ENCODE assay signal across 8 mouse cellular contexts in genomic region chr11:5098035-5098735, GRCm38 (mm10). TPM values are rescaled to one million over a fixed set of nuclear protein-coding genes. Genes with fewer than 3 reads are reported as not detected.
A peak's percentile ranks its signal among the peaks of the same experiment; 100 is the strongest.
DNase-seq lines count a peak whose midpoint lies in the region; ATAC-seq lines count a peak whose summit lies in the region.

No protein-coding gene starts in this region.

- peak overlapping the region; percentile 99 for H3K9ac ChIP-seq in heart, embryonic 12.5 days
- peak overlapping the region; percentile 100 for H3K9ac ChIP-seq in kidney, embryonic 16.5 days (replicated peaks; ENCODE audit: low read length)
- H3K9ac ChIP-seq in liver, embryonic 15.5 days = peak overlapping the region; percentile 98
- H3K9ac ChIP-seq in neural tube, embryonic 15.5 days (replicated peaks) = peak overlapping the region; percentile 93

- peak overlapping the region; percentile 94 for H3K4me3 ChIP-seq in heart, embryonic 12.5 days
- peak overlapping the region; percentile 100 for H3K4me3 ChIP-seq in kidney, embryonic 16.5 days (ENCODE audit: low read length)
- H3K4me3 ChIP-seq in liver, embryonic 15.5 days (replicated peaks) = peak overlapping the region; percentile 97
- H3K4me3 ChIP-seq in neural tube, embryonic 15.5 days (replicated peaks) = peak overlapping the region; percentile 97

- WGBS in heart, embryonic 12.5 days = under 1% methylated on average over 44 of the region's 44 CpGs
- WGBS in kidney, embryonic 16.5 days = under 1% methylated on average over 43 of the region's 44 CpGs
- WGBS in liver, embryonic 15.5 days (ENCODE audit: insufficient replicate concordance) = under 1% methylated on average over 44 of the region's 44 CpGs
- WGBS in neural tube, embryonic 15.5 days = under 1% methylated on average over 43 of the region's 44 CpGs

- DNase-seq in 416B (ENCODE audit: low read depth) (peak; percentile 67), NIH3T3 (ENCODE audit: low read depth) (peak; percentile 57)
- DNase-seq in embryo, embryonic 10 days (ENCODE audit: low spot score) = peak; percentile 33
- peak; percentile 52 for DNase-seq in thymus, postnatal 4 days

- H3K27me3 ChIP-seq in heart, embryonic 12.5 days (replicated peaks) = no peaks in the 10 kb centered on the region
- no peaks in the 10 kb centered on the region for H3K27me3 ChIP-seq in kidney, embryonic 16.5 days (ENCODE audit: insufficient read depth, low read length)
- H3K27me3 ChIP-seq in liver, embryonic 15.5 days = no peaks in the 10 kb centered on the region
- H3K27me3 ChIP-seq in neural tube, embryonic 15.5 days (replicated peaks) = no peaks in the 10 kb centered on the region

- peaks cover 5% of the 10 kb centered on the region for H3K36me3 ChIP-seq in heart, embryonic 12.5 days
- no peaks in the 10 kb centered on the region for H3K36me3 ChIP-seq in kidney, embryonic 16.5 days (ENCODE audit: insufficient read depth, low read length)
- H3K36me3 ChIP-seq in liver, embryonic 15.5 days (replicated peaks) = peaks cover 23% of the 10 kb centered on the region
- H3K36me3 ChIP-seq in neural tube, embryonic 15.5 days = 0 out of 2 replicates have a peak, but pooled peaks cover 3% of the 10 kb centered on the region

- peaks cover 29% of the 10 kb centered on the region for H3K4me1 ChIP-seq in heart, embryonic 12.5 days (replicated peaks)
- H3K4me1 ChIP-seq in kidney, embryonic 16.5 days (ENCODE audit: insufficient read depth, low read length) = peaks cover 37% of the 10 kb centered on the region
- peaks cover 69% of the 10 kb centered on the region for H3K4me1 ChIP-seq in liver, embryonic 15.5 days (replicated peaks)
- peaks cover 45% of the 10 kb centered on the region for H3K4me1 ChIP-seq in neural tube, embryonic 15.5 days

- no peak for ATAC-seq in heart, embryonic 12.5 days (ENCODE audit: insufficient number of reproducible peaks, low FRiP score)
- 0 out of 2 replicates have a peak, but pooled peaks have one; percentile 4 for ATAC-seq in kidney, embryonic 16.5 days (ENCODE audit: low FRiP score, low TSS enrichment)
- ATAC-seq in liver, embryonic 15.5 days (ENCODE audit: insufficient read depth) = no peak; the same call in none of the 2 replicates
- ATAC-seq in neural tube, embryonic 15.5 days (ENCODE audit: low FRiP score) = peak; percentile 10; the same call in 1 of the 2 replicates

- peak overlapping the region; percentile 92 for H3K27ac ChIP-seq in heart, embryonic 12.5 days (ENCODE audit: poor library complexity, severe bottlenecking)
- H3K27ac ChIP-seq in kidney, embryonic 16.5 days (ENCODE audit: low read length) = peak overlapping the region; percentile 99
- H3K27ac ChIP-seq in liver, embryonic 15.5 days (replicated peaks) = peak overlapping the region; percentile 88
- H3K27ac ChIP-seq in neural tube, embryonic 15.5 days (replicated peaks) = peak overlapping the region; percentile 100

- H3K4me2 ChIP-seq in heart, embryonic 12.5 days = peak overlapping the region; percentile 84
- H3K4me2 ChIP-seq in kidney, embryonic 16.5 days (replicated peaks; ENCODE audit: low read depth, low read length) = peak overlapping the region; percentile 83
- H3K4me2 ChIP-seq in liver, embryonic 15.5 days = peak overlapping the region; percentile 93
- peak overlapping the region; percentile 72 for H3K4me2 ChIP-seq in neural tube, embryonic 15.5 days

- no peaks in the 10 kb centered on the region for H3K9me3 ChIP-seq in heart, embryonic 12.5 days (replicated peaks)
- H3K9me3 ChIP-seq in kidney, embryonic 16.5 days (ENCODE audit: low read length) = no peaks in the 10 kb centered on the region
- H3K9me3 ChIP-seq in liver, embryonic 15.5 days (replicated peaks) = no peaks in the 10 kb centered on the region
- H3K9me3 ChIP-seq in neural tube, embryonic 15.5 days (replicated peaks) = no peaks in the 10 kb centered on the region

RNA-seq across cellular contexts. Expression of gene Rhbdd3, which starts 0.5 kb away (rescaled TPM):
- 26.5 and 28.4 TPM in 2 replicates for polyA plus RNA-seq in heart, embryonic 12.5 days (2016; fragmentation: Nextera tagmentation; extraction: Ambion mirVana)
- 35.1 and 39.0 TPM in 2 replicates for polyA plus RNA-seq in kidney, embryonic 16.5 days (2015; fragmentation: Nextera tagmentation; extraction: Ambion mirVana)
- 12.0 and 13.4 TPM in 2 replicates for polyA plus RNA-seq in liver, embryonic 15.5 days (2015; fragmentation: Nextera tagmentation; extraction: Ambion mirVana)
- 40.0 and 41.5 TPM in 2 replicates for polyA plus RNA-seq in neural tube, embryonic 15.5 days (2015; fragmentation: Nextera tagmentation; extraction: Ambion mirVana)

RNA-seq across cellular contexts. Expression of gene Ewsr1, which starts 0.9 kb away (rescaled TPM):
- polyA plus RNA-seq in heart, embryonic 12.5 days (2016; fragmentation: Nextera tagmentation; extraction: Ambion mirVana) = 475 and 499 TPM in 2 replicates
- 859 and 884 TPM in 2 replicates for polyA plus RNA-seq in kidney, embryonic 16.5 days (2015; fragmentation: Nextera tagmentation; extraction: Ambion mirVana)
- 255 and 279 TPM in 2 replicates for polyA plus RNA-seq in liver, embryonic 15.5 days (2015; fragmentation: Nextera tagmentation; extraction: Ambion mirVana)
- 533 and 582 TPM in 2 replicates for polyA plus RNA-seq in neural tube, embryonic 15.5 days (2015; fragmentation: Nextera tagmentation; extraction: Ambion mirVana)

RNA-seq across cellular contexts. Expression of gene Gas2l1, which starts 33.1 kb away (rescaled TPM):
- polyA plus RNA-seq in heart, embryonic 12.5 days (2016; fragmentation: Nextera tagmentation; extraction: Ambion mirVana) = 31.6 and 35.8 TPM in 2 replicates
- 28.4 and 28.7 TPM in 2 replicates for polyA plus RNA-seq in kidney, embryonic 16.5 days (2015; fragmentation: Nextera tagmentation; extraction: Ambion mirVana)
- 12.1 and 16.8 TPM in 2 replicates for polyA plus RNA-seq in liver, embryonic 15.5 days (2015; fragmentation: Nextera tagmentation; extraction: Ambion mirVana)
- polyA plus RNA-seq in neural tube, embryonic 15.5 days (2015; fragmentation: Nextera tagmentation; extraction: Ambion mirVana) = 25.9 and 26.0 TPM in 2 replicates

RNA-seq across cellular contexts. Expression of gene Rasl10a, which starts 40.3 kb away (rescaled TPM):
- 0.70 and 1.0 TPM in 2 replicates for polyA plus RNA-seq in heart, embryonic 12.5 days (2016; fragmentation: Nextera tagmentation; extraction: Ambion mirVana)
- polyA plus RNA-seq in kidney, embryonic 16.5 days (2015; fragmentation: Nextera tagmentation; extraction: Ambion mirVana) = 2.9 and 3.0 TPM in 2 replicates
- 0.25 and 0.33 TPM in 2 replicates for polyA plus RNA-seq in liver, embryonic 15.5 days (2015; fragmentation: Nextera tagmentation; extraction: Ambion mirVana)
- polyA plus RNA-seq in neural tube, embryonic 15.5 days (2015; fragmentation: Nextera tagmentation; extraction: Ambion mirVana) = 2.8 and 2.9 TPM in 2 replicates

RNA-seq across cellular contexts. Expression of gene Emid1, which starts 53.9 kb away (rescaled TPM):
- 9.0 and 10.0 TPM in 2 replicates for polyA plus RNA-seq in heart, embryonic 12.5 days (2016; fragmentation: Nextera tagmentation; extraction: Ambion mirVana)
- polyA plus RNA-seq in kidney, embryonic 16.5 days (2015; fragmentation: Nextera tagmentation; extraction: Ambion mirVana) = 230 and 247 TPM in 2 replicates
- 3.5 and 3.7 TPM in 2 replicates for polyA plus RNA-seq in liver, embryonic 15.5 days (2015; fragmentation: Nextera tagmentation; extraction: Ambion mirVana)
- 20.1 and 30.6 TPM in 2 replicates for polyA plus RNA-seq in neural tube, embryonic 15.5 days (2015; fragmentation: Nextera tagmentation; extraction: Ambion mirVana)

Comparison
In these comparisons a context has a peak if more than half of its experiments do, and no peak if none do; other contexts are left out.
1. ATAC-seq: peak in kidney, embryonic 16.5 days (single experiment) and neural tube, embryonic 15.5 days (single experiment); none in heart, embryonic 12.5 days (single experiment) and liver, embryonic 15.5 days (single experiment).
2. Peak in every context shown above with its lines, with median percentiles within 50 percentile points of each other: DNase-seq, H3K27ac ChIP-seq, H3K4me2 ChIP-seq, H3K4me3 ChIP-seq and H3K9ac ChIP-seq.